Mouse (Mus musculus) embryonic facial prominence, embryonic 11.5 days (tissue): ENCODE results near the gene Bhlhe40. TPM values are rescaled to one million over a fixed set of nuclear protein-coding genes. Genes with fewer than 3 reads are reported as not detected.
A peak's percentile ranks its signal among the peaks of the same experiment; 100 is the strongest.

ENCODE experiments used
- ATAC-seq: fragments of 200-750 bp; cut with Nextera tagmentation; replicated peaks from 2 replicates; pipeline ENCODE4 v1.8.0; 2017; ENCODE audit warnings: low read depth; ENCODE audit not compliant: insufficient number of reproducible peaks, low FRiP score, low TSS enrichment
- DNase-seq: peaks from one replicate; pipeline ENCODE4 v3.0.0-alpha.2; 2015; ENCODE audit warnings: low spot score
- H3K27ac ChIP-seq: fragments of 300-500 bp; sonication (generic); replicated peaks from 2 replicates; pipeline ENCODE4 v1.5.1; 2014; ENCODE audit warnings: mild to moderate bottlenecking, low read depth, low read length, control low read depth
- H3K27me3 ChIP-seq: fragments of 300-500 bp; sonication (generic); 2 replicates; pipeline ENCODE4 v1.6.1; 2014; ENCODE audit warnings: mild to moderate bottlenecking, low read length, moderate library complexity, mixed read lengths; ENCODE audit not compliant: control insufficient read depth, insufficient read depth
- H3K36me3 ChIP-seq: fragments of 300-500 bp; sonication (generic); replicated peaks from 2 replicates; pipeline ENCODE4 v1.6.1; 2014; ENCODE audit warnings: low read depth, mild to moderate bottlenecking, low read length, moderate library complexity, mixed read lengths; ENCODE audit not compliant: control insufficient read depth, insufficient read depth
- H3K4me1 ChIP-seq: fragments of 300-500 bp; sonication (generic); 2 replicates; pipeline ENCODE4 v1.6.1; 2014; ENCODE audit warnings: low read length, mixed read lengths; ENCODE audit not compliant: control insufficient read depth, insufficient read depth
- H3K4me2 ChIP-seq: fragments of 300-500 bp; sonication (generic); 2 replicates; pipeline ENCODE4 v1.6.1; 2014; ENCODE audit warnings: low read depth, mild to moderate bottlenecking, control low read depth, low read length, moderate library complexity
- H3K4me3 ChIP-seq: fragments of 300-500 bp; sonication (generic); 2 replicates; pipeline ENCODE4 v1.5.1; 2014; ENCODE audit warnings: low read depth, low read length, control low read depth
- H3K9ac ChIP-seq: fragments of 300-500 bp; sonication (generic); replicated peaks from 2 replicates; pipeline ENCODE4 v1.6.1; 2014; ENCODE audit warnings: mild to moderate bottlenecking, control low read depth, low read length
- H3K9me3 ChIP-seq: fragments of 300-500 bp; sonication (generic); replicated peaks from 2 replicates; pipeline ENCODE4 v1.6.1; 2016; ENCODE audit warnings: mild to moderate bottlenecking, low read length, inconsistent platforms, mixed read lengths; ENCODE audit not compliant: control insufficient read depth
- WGBS: fragments of 180-500 bp; shearing (Covaris S2); extraction: QIAGEN DNeasy Blood & Tissue Kit; methylation state at CpG from one replicate; pipeline ENCODE4 v1.1.7; 2014; 5-methylcytosine and 5-hydroxymethylcytosine counted together
- polyA plus RNA-seq: library from polyadenylated mRNA; unstranded; fragments of >200 nt; fragmentation: Nextera tagmentation; extraction: Ambion mirVana; gene quantifications from 2 replicates; pipeline ENCODE4 v1.2.1, GENCODE M21; 2014

Bhlhe40 gene
- polyA plus RNA-seq, 1 experiment from 2014 or later: 1.5 TPM

- no peaks in the 10 kb centered on the region for H3K36me3 ChIP-seq
- no peak overlapping the region for H3K4me3 ChIP-seq
- no peak overlapping the region for H3K4me2 ChIP-seq
- WGBS: 51% methylated on average over 6 of the region's 6 CpGs
- no peaks in the 10 kb centered on the region for H3K27me3 ChIP-seq
- H3K9me3 ChIP-seq: no peaks in the 10 kb centered on the region
- H3K27ac ChIP-seq: no peak overlapping the region
- H3K9ac ChIP-seq: no peak overlapping the region
- no peak for ATAC-seq
- no peaks in the 10 kb centered on the region for H3K4me1 ChIP-seq
- no peak for DNase-seq
Observed at GRCm38 (mm10) chr6:108643035-108643434, 17.4 kb upstream of the Bhlhe40 start.

GRCm38 (mm10) chr6:108644311-108644710 is 16.1 kb upstream of the Bhlhe40 start:
- no peak for ATAC-seq
- WGBS: 58% methylated on average over 5 of the region's 5 CpGs
- DNase-seq: no peak

GRCm38 (mm10) chr6:108647094-108647493 is 13.3 kb upstream of the Bhlhe40 start:
- no peaks in the 10 kb centered on the region for H3K36me3 ChIP-seq
- ATAC-seq (no peak), DNase-seq (no peak)
- 62% methylated on average over 3 of the region's 3 CpGs for WGBS
- H3K9ac ChIP-seq: no peak overlapping the region
- H3K27me3 ChIP-seq: no peaks in the 10 kb centered on the region
- no peak overlapping the region for H3K27ac ChIP-seq
- H3K9me3 ChIP-seq: no peaks in the 10 kb centered on the region
- H3K4me2 ChIP-seq: no peak overlapping the region
- no peak overlapping the region for H3K4me3 ChIP-seq
- H3K4me1 ChIP-seq: no peaks in the 10 kb centered on the region

More at GRCm38 (mm10) chr6:108644311-108644710, 16.1 kb upstream of the Bhlhe40 start:
- Histone ChIP-seq H3K9me3 (no peaks in the 10 kb centered on the region), H3K4me3 (no peak overlapping the region), H3K4me1 (no peaks in the 10 kb centered on the region), H3K27me3 (no peaks in the 10 kb centered on the region), H3K27ac (no peak overlapping the region), H3K9ac (no peak overlapping the region), H3K4me2 (no peak overlapping the region), H3K36me3 (no peaks in the 10 kb centered on the region)

- WGBS: 70% methylated on average over 6 of the region's 6 CpGs
- no peak overlapping the region for H3K27ac ChIP-seq
- peak; percentile 12 for DNase-seq
Observed at GRCm38 (mm10) chr6:108648072-108648471, 12.4 kb upstream of the Bhlhe40 start.

GRCm38 (mm10) chr6:108655861-108656260 is 4.6 kb upstream of the Bhlhe40 start:
- DNase-seq (peak; percentile 37), ATAC-seq (no peak)
- H3K9me3 ChIP-seq: no peaks in the 10 kb centered on the region
- no peak overlapping the region for H3K4me2 ChIP-seq
- WGBS: 38% methylated on average over 2 of the region's 2 CpGs
- no peaks in the 10 kb centered on the region; the same call in 1 of the 2 replicates for H3K27me3 ChIP-seq
- no peaks in the 10 kb centered on the region for H3K4me1 ChIP-seq
- H3K9ac ChIP-seq: no peak overlapping the region
- H3K27ac ChIP-seq: no peak overlapping the region
- H3K36me3 ChIP-seq: no peaks in the 10 kb centered on the region
- H3K4me3 ChIP-seq: no peak overlapping the region

More at GRCm38 (mm10) chr6:108648072-108648471, 12.4 kb upstream of the Bhlhe40 start:
- Histone ChIP-seq H3K9ac (no peak overlapping the region), H3K36me3 (no peaks in the 10 kb centered on the region), H3K4me2 (no peak overlapping the region), H3K9me3 (no peaks in the 10 kb centered on the region), H3K4me3 (no peak overlapping the region), H3K27me3 (no peaks in the 10 kb centered on the region), H3K4me1 (no peaks in the 10 kb centered on the region)
- no peak for ATAC-seq

GRCm38 (mm10) chr6:108658051-108658415 is 2.4 kb upstream of the Bhlhe40 start:
- Histone ChIP-seq H3K9ac (no peak overlapping the region), H3K9me3 (no peaks in the 10 kb centered on the region), H3K36me3 (no peaks in the 10 kb centered on the region), H3K4me2 (no peak overlapping the region), H3K4me3 (no peak overlapping the region), H3K27me3 (no peaks in the 10 kb centered on the region; the same call in 1 of the 2 replicates), H3K4me1 (no peaks in the 10 kb centered on the region), H3K27ac (no peak overlapping the region)
- no peak for ATAC-seq
- WGBS: 58% methylated on average over 3 of the region's 3 CpGs
- no peak for DNase-seq

- H3K36me3 ChIP-seq: no peaks in the 10 kb centered on the region
- H3K4me2 ChIP-seq: peak overlapping the region; percentile 100
- no peaks in the 10 kb centered on the region for H3K9me3 ChIP-seq
- DNase-seq: peak; percentile 36
- peak overlapping the region; percentile 10; the same call in 1 of the 2 replicates for H3K9ac ChIP-seq
- peak overlapping the region; percentile 51 for H3K4me3 ChIP-seq
- no peak for ATAC-seq
- no peaks in the 10 kb centered on the region; the same call in 1 of the 2 replicates for H3K27me3 ChIP-seq
- WGBS: 2% methylated on average over 31 of the region's 31 CpGs
- no peaks in the 10 kb centered on the region for H3K4me1 ChIP-seq
- H3K27ac ChIP-seq: no peak overlapping the region
Observed at GRCm38 (mm10) chr6:108658416-108659201, 1.8 kb upstream of the Bhlhe40 start.

GRCm38 (mm10) chr6:108659221-108659725 is 1.2 kb upstream of the Bhlhe40 start:
- no peaks in the 10 kb centered on the region; the same call in 1 of the 2 replicates for H3K27me3 ChIP-seq
- no peaks in the 10 kb centered on the region for H3K9me3 ChIP-seq
- no peaks in the 10 kb centered on the region for H3K36me3 ChIP-seq
- H3K4me3 ChIP-seq: peak overlapping the region; percentile 51
- H3K9ac ChIP-seq: peak overlapping the region; percentile 61
- H3K27ac ChIP-seq: peak overlapping the region; percentile 44; the same call in 1 of the 2 replicates
- H3K4me1 ChIP-seq: no peaks in the 10 kb centered on the region
- H3K4me2 ChIP-seq: peak overlapping the region; percentile 100
- under 1% methylated on average over 37 of the region's 42 CpGs for whole genome bisulfite sequencing
- ATAC-seq: peak; percentile 78
- peak; percentile 91 for DNase-seq
